Mouse (Mus musculus) mammary gland, adult 2 months (tissue): ENCODE measurements around the gene Hilpda. TPM values are rescaled to one million over a fixed set of nuclear protein-coding genes. Genes with fewer than 3 reads are reported as not detected.

Experiments
- polyA plus RNA-seq: library from polyadenylated mRNA; depleted of rRNA; stranded (reverse); fragments of >200 nt; gene quantifications from 2 replicates; pipeline ENCODE4 v1.2.3, GENCODE M21; 2012; ENCODE audit warnings: low replicate concordance; rRNA removed

The Hilpda gene
- polyA plus RNA-seq: 18.5 and 22.5 TPM in 2 replicates

DNA sequence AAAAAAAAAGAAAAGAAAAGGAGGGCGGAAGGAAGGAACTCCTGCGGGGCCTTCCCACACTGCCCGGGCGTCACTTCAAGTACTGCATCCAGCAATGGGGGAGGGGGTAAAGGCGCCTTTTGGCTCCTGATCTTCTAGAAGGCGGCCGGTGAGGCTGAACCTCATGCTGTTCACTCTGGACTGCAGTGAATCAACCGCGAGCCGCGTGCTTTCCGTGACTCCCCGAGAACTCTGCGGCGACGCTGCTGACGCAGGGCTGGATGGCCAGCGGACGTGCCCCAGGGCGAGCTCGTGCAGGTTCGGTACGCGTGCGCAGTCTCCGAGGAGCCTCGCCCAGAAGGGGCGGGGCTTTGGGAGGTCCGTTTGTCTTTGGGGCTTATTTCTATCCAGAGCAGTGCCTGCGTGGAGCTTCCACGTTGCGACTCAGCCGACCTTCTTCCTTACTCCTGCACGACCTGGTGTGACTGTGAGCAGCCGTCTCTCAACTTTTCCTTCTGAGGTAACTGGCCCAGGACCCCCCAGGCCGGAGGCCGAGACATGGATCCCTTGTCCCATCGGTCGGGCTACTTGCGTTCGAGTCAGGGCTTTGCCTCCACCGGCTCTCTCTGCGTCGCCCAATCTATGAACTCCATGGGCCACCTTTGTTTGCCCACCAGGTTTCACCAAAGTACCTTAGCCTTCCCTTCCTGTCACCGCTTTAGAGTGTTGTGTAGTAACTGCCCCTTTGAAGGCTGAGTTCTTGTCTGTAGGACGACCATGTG is at the start of gene Hilpda:
TSS of gene Hilpda (plus strand) at position 177 of the 761 bp plus-strand sequence.

DNA sequence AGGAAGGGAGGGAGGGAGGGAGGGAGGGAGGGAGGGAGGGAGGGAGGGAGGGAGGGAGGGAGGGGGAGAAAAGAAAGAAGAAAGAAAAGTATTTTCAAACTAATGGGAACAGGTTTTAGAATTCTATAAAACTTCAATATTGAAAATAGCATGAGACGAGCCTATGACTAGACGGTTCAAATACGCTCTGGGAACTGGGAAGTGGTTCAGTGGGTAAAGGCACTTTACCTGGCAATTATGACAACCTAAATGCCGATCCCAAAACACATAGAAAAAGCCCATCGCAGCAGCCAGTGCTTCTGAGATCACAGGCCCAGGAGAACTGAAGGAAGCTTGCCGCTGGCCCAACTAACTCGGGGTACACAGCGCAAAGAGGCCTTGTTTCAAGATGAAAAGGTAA is 7.0 kb downstream of the Hilpda start, which contains the start of gene Fam71f2:
TSS of gene Fam71f2 (plus strand) at position 301 of the 400 bp plus-strand sequence.

DNA sequence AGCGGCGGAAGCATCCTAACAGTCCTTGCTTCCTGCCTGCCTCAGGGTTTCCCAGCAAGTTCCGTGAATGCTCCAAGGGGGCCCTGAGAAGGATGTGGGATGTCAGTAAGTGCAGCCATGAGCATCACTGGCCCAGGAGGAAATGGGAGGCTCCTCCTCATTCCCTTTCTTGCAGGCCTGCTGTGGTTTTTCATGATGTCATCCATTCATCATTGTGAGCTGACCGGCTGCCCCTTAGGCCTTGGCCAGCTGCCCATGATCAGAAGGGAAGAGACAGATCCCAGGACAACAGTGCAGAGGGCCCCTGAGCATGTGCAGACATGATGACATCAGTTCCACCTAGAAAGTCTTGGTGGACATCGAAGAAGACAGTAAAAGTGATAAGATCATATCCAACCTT is 46.6 kb downstream of the Hilpda start, which contains the start of gene Fam71f1:
TSS of gene Fam71f1 (plus strand) at position 262 of the 400 bp plus-strand sequence.

Other genes starting within 250 kb of the Hilpda start
- 76.6 and 132 TPM in 2 replicates for gene Lep, start 212.3 kb upstream of the Hilpda start, polyA plus RNA-seq
- 4.1 and 8.3 TPM in 2 replicates for gene Rbm28, start 107.5 kb upstream of the Hilpda start, polyA plus RNA-seq
- 2.6 and 4.5 TPM in 2 replicates for gene Prrt4, start 92.9 kb upstream of the Hilpda start, polyA plus RNA-seq
- 90.2 and 106 TPM in 2 replicates for gene Impdh1, start 56.1 kb upstream of the Hilpda start, polyA plus RNA-seq
- gene Fam71f2, start 7.1 kb downstream of the Hilpda start, polyA plus RNA-seq: 0.72 and 1.4 TPM in 2 replicates
- not detected in 2 replicates for gene Fam71f1, start 46.7 kb downstream of the Hilpda start, polyA plus RNA-seq
- gene Calu, start 75.6 kb downstream of the Hilpda start, polyA plus RNA-seq: 37.9 and 99.2 TPM in 2 replicates
- gene Opn1sw, start 116.0 kb downstream of the Hilpda start, polyA plus RNA-seq: 0.23 TPM in 1 of 2 replicates, not detected in the other
- 1.0 and 7.7 TPM in 2 replicates for gene Ccdc136, start 123.8 kb downstream of the Hilpda start, polyA plus RNA-seq
- gene Flnc, start 160.8 kb downstream of the Hilpda start, polyA plus RNA-seq: 7.2 and 24.8 TPM in 2 replicates
- 294 and 350 TPM in 2 replicates for gene Atp6v1f, start 195.2 kb downstream of the Hilpda start, polyA plus RNA-seq
- not detected in 2 replicates for gene Atp6v1fnb, start 198.9 kb downstream of the Hilpda start, polyA plus RNA-seq
- 12.5 and 14.3 TPM in 2 replicates for gene Kcp, start 235.5 kb downstream of the Hilpda start, polyA plus RNA-seq